In genomic region chr13:98729271-98730062, GRCm38 (mm10) we compare ENCODE assay signal across 15 mouse cellular contexts. TPM values are rescaled to one million over a fixed set of nuclear protein-coding genes. Genes with fewer than 3 reads are reported as not detected.
DNase-seq lines count a peak whose midpoint lies in the region; ATAC-seq and TF ChIP-seq lines count a peak whose summit lies in the region.
"Had no signal": no experiment of that assay in that cellular context is flagged by ENCODE, and none has a peak within 500 bp of the region (broad histone marks: within the 10 kb centered on the region; RNA-seq: fewer than 3 reads in every experiment).

No protein-coding gene starts in this region.

- peaks cover 15% of the 10 kb centered on the region for H3K36me3 ChIP-seq in kidney, adult 2 months (ENCODE audit: control insufficient read depth, insufficient read depth, low read length)
- peaks cover 58% of the 10 kb centered on the region for H3K36me3 ChIP-seq in midbrain, embryonic 14.5 days (ENCODE audit: control insufficient read depth, insufficient read depth, low read length)
- H3K36me3 ChIP-seq in midbrain, embryonic 13.5 days: peaks cover 56% of the 10 kb centered on the region

- peak; percentile 44 for DNase-seq in embryo, embryonic 10.5 days (ENCODE audit: low spot score)
- no peak for DNase-seq in embryo, embryonic 9.5 days (ENCODE audit: extremely low spot score)
- DNase-seq in kidney, adult 2 months: peak; percentile 27
- no peak for DNase-seq in kidney, postnatal 36 days
- peak; percentile 62 for DNase-seq in midbrain, embryonic 14.5 days
- peak; percentile 62 for DNase-seq in telencephalon, adult 2 months (ENCODE audit: low read depth, low spot score)
- DNase-seq in urinary bladder, postnatal 36 days (ENCODE audit: low spot score in 2 of 2): no peak
- DNase-seq: adrenal gland, postnatal 25 days; cerebellum, adult 2 months; heart, postnatal 4 days; right cerebral cortex, postnatal 14 days had no signal

- no peak for ATAC-seq in midbrain, embryonic 14.5 days (ENCODE audit: low FRiP score, low TSS enrichment)
- no peak for ATAC-seq in midbrain, embryonic 13.5 days

- H3K27ac ChIP-seq in kidney, adult 2 months (ENCODE audit: insufficient read depth, low read depth, low read length): no peak overlapping the region
- no peak overlapping the region for H3K27ac ChIP-seq in midbrain, embryonic 14.5 days (replicated peaks; ENCODE audit: low read depth, low read length)
- H3K27ac ChIP-seq in midbrain, embryonic 13.5 days: no peak overlapping the region
- H3K27ac ChIP-seq: lung, embryonic 15.5 days; midbrain, embryonic 12.5 days; neural tube, embryonic 13.5 days had no signal

- no peaks in the 10 kb centered on the region for H3K27me3 ChIP-seq in kidney, adult 2 months (replicated peaks; ENCODE audit: control insufficient read depth, insufficient read depth, low read length)
- H3K27me3 ChIP-seq in midbrain, embryonic 14.5 days (ENCODE audit: control insufficient read depth, insufficient read depth, low read length): no peaks in the 10 kb centered on the region
- no peaks in the 10 kb centered on the region for H3K27me3 ChIP-seq in midbrain, embryonic 13.5 days
- H3K27me3 ChIP-seq: lung, embryonic 15.5 days; midbrain, embryonic 12.5 days; neural tube, embryonic 13.5 days had no signal

- H3K9me3 ChIP-seq in midbrain, embryonic 14.5 days (ENCODE audit: control insufficient read depth, low read length): no peaks in the 10 kb centered on the region
- no peaks in the 10 kb centered on the region for H3K9me3 ChIP-seq in midbrain, embryonic 13.5 days
- H3K9me3 ChIP-seq: lung, embryonic 15.5 days; midbrain, embryonic 12.5 days; neural tube, embryonic 13.5 days had no signal

- no peak overlapping the region for H3K9ac ChIP-seq in midbrain, embryonic 14.5 days (replicated peaks; ENCODE audit: low read length)
- no peak overlapping the region for H3K9ac ChIP-seq in midbrain, embryonic 13.5 days (replicated peaks)
- H3K9ac ChIP-seq: lung, embryonic 15.5 days; midbrain, embryonic 12.5 days; neural tube, embryonic 13.5 days had no signal

- no peak for TF ChIP-seq POLR2A in kidney, adult 2 months (IDR thresholded peaks at IDR 0.05; ENCODE audit: low read depth, low read length)

- H3K4me1 ChIP-seq in kidney, adult 2 months (ENCODE audit: control insufficient read depth, insufficient read depth, low read length): no peaks in the 10 kb centered on the region
- H3K4me1 ChIP-seq in midbrain, embryonic 14.5 days (ENCODE audit: control insufficient read depth, insufficient read depth, low read length): no peaks in the 10 kb centered on the region
- H3K4me1 ChIP-seq in midbrain, embryonic 13.5 days (replicated peaks): no peaks in the 10 kb centered on the region
- H3K4me1 ChIP-seq: lung, embryonic 15.5 days; midbrain, embryonic 12.5 days; neural tube, embryonic 13.5 days had no signal

- WGBS in kidney, adult 2 months: 2% methylated on average over 1 of the region's 1 CpGs
- WGBS in midbrain, embryonic 14.5 days: 80% methylated on average over 1 of the region's 1 CpGs
- WGBS in midbrain, embryonic 13.5 days: 94% methylated on average over 1 of the region's 1 CpGs

- TF ChIP-seq CTCF in kidney, adult 2 months (conservative IDR thresholded peaks at IDR 0.05; ENCODE audit: insufficient read depth, insufficient read length, low read depth, low read length): no peak

- H3K4me2 ChIP-seq in midbrain, embryonic 14.5 days (ENCODE audit: low read length): no peak overlapping the region
- H3K4me2 ChIP-seq in midbrain, embryonic 13.5 days (replicated peaks): no peak overlapping the region
- H3K4me2 ChIP-seq: lung, embryonic 15.5 days; midbrain, embryonic 12.5 days; neural tube, embryonic 13.5 days had no signal

- no peak overlapping the region for H3K4me3 ChIP-seq in kidney, adult 2 months (ENCODE audit: insufficient read depth, low read depth, low read length)
- H3K4me3 ChIP-seq in midbrain, embryonic 14.5 days (replicated peaks; ENCODE audit: low read depth, low read length): no peak overlapping the region
- no peak overlapping the region for H3K4me3 ChIP-seq in midbrain, embryonic 13.5 days (replicated peaks)
- H3K4me3 ChIP-seq: lung, embryonic 15.5 days; midbrain, embryonic 12.5 days; neural tube, embryonic 13.5 days had no signal

RNA-seq across cellular contexts. Expression of gene Tmem171, which starts 34.8 kb away (rescaled TPM):
- polyA plus RNA-seq in kidney, adult 2 months (2012; rRNA removed): 25.5 TPM in 2 replicates
- not detected in 2 replicates for polyA plus RNA-seq in midbrain, embryonic 14.5 days (2014; fragmentation: Nextera tagmentation; extraction: Ambion mirVana)
- not detected in 2 replicates for polyA plus RNA-seq in midbrain, embryonic 13.5 days (2015; fragmentation: Nextera tagmentation; extraction: Ambion mirVana)
- polyA plus RNA-seq: cerebellum, adult 2 months; midbrain, embryonic 12.5 days; neural tube, embryonic 13.5 days had no signal

Comparison
In these comparisons a context has a peak if more than half of its experiments do, and no peak if none do; other contexts are left out.
1. DNase-seq: peak in embryo, embryonic 10.5 days (single experiment), kidney, adult 2 months (single experiment), midbrain, embryonic 14.5 days (single experiment) and telencephalon, adult 2 months (single experiment); none in embryo, embryonic 9.5 days (single experiment), kidney, postnatal 36 days (0 of 2) and urinary bladder, postnatal 36 days (0 of 2).
2. RNA of gene Tmem171, which starts 34.8 kb away (polyA plus RNA-seq): 25.5 TPM in kidney, adult 2 months; not detected in midbrain, embryonic 14.5 days and not detected in midbrain, embryonic 13.5 days; every median in the first group is over 10 times any median in the second.